Mouse (Mus musculus): Measurements from ENCODE around the gene Fry. TPM values are rescaled to one million over a fixed set of nuclear protein-coding genes. Genes with fewer than 3 reads are reported as not detected.

Gene Fry
- polyA plus RNA-seq, 1 experiment from 2014 or later, result 22.4 TPM

- H3K9me3 ChIP-seq (ENCODE audit: control insufficient read depth, low read length), result no peaks in the 10 kb centered on the region
- no peaks in the 10 kb centered on the region for H3K4me1 ChIP-seq (replicated peaks; ENCODE audit: control insufficient read depth, insufficient read depth, low read length)
- H3K9ac ChIP-seq (ENCODE audit: low read depth, low read length), result no peak overlapping the region
- 76% methylated on average over 9 of the region's 9 CpGs for WGBS
- no peak overlapping the region for H3K4me2 ChIP-seq (replicated peaks; ENCODE audit: low read depth, low read length)
- ATAC-seq (ENCODE audit: low FRiP score) (no peak), DNase-seq (ENCODE audit: low spot score) (peak; percentile 45)
- H3K4me3 ChIP-seq (ENCODE audit: low read depth, low read length), result no peak overlapping the region
- no peak overlapping the region for H3K27ac ChIP-seq (ENCODE audit: low read depth, low read length)
- no peaks in the 10 kb centered on the region for H3K27me3 ChIP-seq (ENCODE audit: control insufficient read depth, insufficient read depth, low read length)
- no peaks in the 10 kb centered on the region for H3K36me3 ChIP-seq (ENCODE audit: control insufficient read depth, insufficient read depth, low read length)
Observed at GRCm38 (mm10) chr5:150137772-150138451, 19.5 kb downstream of the Fry start.

- Histone ChIP-seq H3K4me3 (ENCODE audit: low read depth, low read length) (no peak overlapping the region), H3K9ac (ENCODE audit: low read depth, low read length) (no peak overlapping the region), H3K27me3 (ENCODE audit: control insufficient read depth, insufficient read depth, low read length) (no peaks in the 10 kb centered on the region), H3K27ac (ENCODE audit: low read depth, low read length) (no peak overlapping the region), H3K9me3 (ENCODE audit: control insufficient read depth, low read length) (no peaks in the 10 kb centered on the region), H3K4me1 (replicated peaks; ENCODE audit: control insufficient read depth, insufficient read depth, low read length) (no peaks in the 10 kb centered on the region), H3K4me2 (replicated peaks; ENCODE audit: low read depth, low read length) (no peak overlapping the region), H3K36me3 (ENCODE audit: control insufficient read depth, insufficient read depth, low read length) (no peaks in the 10 kb centered on the region)
- ATAC-seq (ENCODE audit: low FRiP score) (no peak), DNase-seq (ENCODE audit: low spot score) (no peak)
- WGBS, result 71% methylated on average over 2 of the region's 2 CpGs
Observed at GRCm38 (mm10) chr5:150140513-150140912, 22.1 kb downstream of the Fry start.

- Histone ChIP-seq H3K27ac (ENCODE audit: low read depth, low read length) (no peak overlapping the region), H3K36me3 (ENCODE audit: control insufficient read depth, insufficient read depth, low read length) (no peaks in the 10 kb centered on the region), H3K4me1 (replicated peaks; ENCODE audit: control insufficient read depth, insufficient read depth, low read length) (no peaks in the 10 kb centered on the region), H3K9me3 (ENCODE audit: control insufficient read depth, low read length) (no peaks in the 10 kb centered on the region), H3K9ac (ENCODE audit: low read depth, low read length) (no peak overlapping the region), H3K27me3 (ENCODE audit: control insufficient read depth, insufficient read depth, low read length) (no peaks in the 10 kb centered on the region), H3K4me3 (ENCODE audit: low read depth, low read length) (no peak overlapping the region), H3K4me2 (replicated peaks; ENCODE audit: low read depth, low read length) (no peak overlapping the region)
- ATAC-seq (ENCODE audit: low FRiP score), result no peak
- DNase-seq (ENCODE audit: low spot score), result no peak
- 91% methylated on average over 3 of the region's 3 CpGs for WGBS
Observed at GRCm38 (mm10) chr5:150145967-150146366, 27.5 kb downstream of the Fry start.

GRCm38 (mm10) chr5:150146612-150147011 lies 28.2 kb downstream of the Fry start:
- ATAC-seq (ENCODE audit: low FRiP score) (no peak), DNase-seq (ENCODE audit: low spot score) (no peak)
- WGBS, result 91% methylated on average over 4 of the region's 4 CpGs

GRCm38 (mm10) chr5:150149725-150150124 lies 31.3 kb downstream of the Fry start:
- Histone ChIP-seq H3K9me3 (ENCODE audit: control insufficient read depth, low read length) (no peaks in the 10 kb centered on the region), H3K9ac (ENCODE audit: low read depth, low read length) (no peak overlapping the region), H3K4me3 (ENCODE audit: low read depth, low read length) (no peak overlapping the region), H3K27ac (ENCODE audit: low read depth, low read length) (no peak overlapping the region), H3K36me3 (ENCODE audit: control insufficient read depth, insufficient read depth, low read length) (no peaks in the 10 kb centered on the region), H3K27me3 (ENCODE audit: control insufficient read depth, insufficient read depth, low read length) (no peaks in the 10 kb centered on the region), H3K4me1 (replicated peaks; ENCODE audit: control insufficient read depth, insufficient read depth, low read length) (no peaks in the 10 kb centered on the region), H3K4me2 (replicated peaks; ENCODE audit: low read depth, low read length) (no peak overlapping the region)
- 87% methylated on average over 11 of the region's 11 CpGs for WGBS
- DNase-seq (ENCODE audit: low spot score) (no peak), ATAC-seq (ENCODE audit: low FRiP score) (no peak)

More at GRCm38 (mm10) chr5:150146612-150147011, 28.2 kb downstream of the Fry start:
- H3K4me3 ChIP-seq (ENCODE audit: low read depth, low read length), result no peak overlapping the region
- no peaks in the 10 kb centered on the region for H3K4me1 ChIP-seq (replicated peaks; ENCODE audit: control insufficient read depth, insufficient read depth, low read length)
- H3K27me3 ChIP-seq (ENCODE audit: control insufficient read depth, insufficient read depth, low read length), result no peaks in the 10 kb centered on the region
- no peaks in the 10 kb centered on the region for H3K9me3 ChIP-seq (ENCODE audit: control insufficient read depth, low read length)
- H3K9ac ChIP-seq (ENCODE audit: low read depth, low read length), result no peak overlapping the region
- no peak overlapping the region for H3K27ac ChIP-seq (ENCODE audit: low read depth, low read length)
- no peak overlapping the region for H3K4me2 ChIP-seq (replicated peaks; ENCODE audit: low read depth, low read length)
- no peaks in the 10 kb centered on the region for H3K36me3 ChIP-seq (ENCODE audit: control insufficient read depth, insufficient read depth, low read length)

GRCm38 (mm10) chr5:150150986-150151385 lies 32.5 kb downstream of the Fry start:
- no peak for DNase-seq (ENCODE audit: low spot score)
- no peaks in the 10 kb centered on the region for H3K27me3 ChIP-seq (ENCODE audit: control insufficient read depth, insufficient read depth, low read length)
- no peaks in the 10 kb centered on the region for H3K4me1 ChIP-seq (replicated peaks; ENCODE audit: control insufficient read depth, insufficient read depth, low read length)
- H3K27ac ChIP-seq (ENCODE audit: low read depth, low read length), result no peak overlapping the region
- H3K36me3 ChIP-seq (ENCODE audit: control insufficient read depth, insufficient read depth, low read length), result no peaks in the 10 kb centered on the region
- no peak for ATAC-seq (ENCODE audit: low FRiP score)
- H3K9ac ChIP-seq (ENCODE audit: low read depth, low read length), result no peak overlapping the region
- H3K4me2 ChIP-seq (replicated peaks; ENCODE audit: low read depth, low read length), result no peak overlapping the region
- no peak overlapping the region for H3K4me3 ChIP-seq (ENCODE audit: low read depth, low read length)
- 94% methylated on average over 4 of the region's 4 CpGs for WGBS
- no peaks in the 10 kb centered on the region for H3K9me3 ChIP-seq (ENCODE audit: control insufficient read depth, low read length)

- peak; percentile 6 for DNase-seq (ENCODE audit: low spot score)
- Histone ChIP-seq H3K4me3 (ENCODE audit: low read depth, low read length) (no peak overlapping the region), H3K27ac (ENCODE audit: low read depth, low read length) (no peak overlapping the region), H3K4me1 (replicated peaks; ENCODE audit: control insufficient read depth, insufficient read depth, low read length) (no peaks in the 10 kb centered on the region), H3K27me3 (ENCODE audit: control insufficient read depth, insufficient read depth, low read length) (no peaks in the 10 kb centered on the region), H3K4me2 (replicated peaks; ENCODE audit: low read depth, low read length) (no peak overlapping the region), H3K9ac (ENCODE audit: low read depth, low read length) (no peak overlapping the region), H3K9me3 (ENCODE audit: control insufficient read depth, low read length) (no peaks in the 10 kb centered on the region), H3K36me3 (ENCODE audit: control insufficient read depth, insufficient read depth, low read length) (no peaks in the 10 kb centered on the region)
- ATAC-seq (ENCODE audit: low FRiP score), result no peak
- 67% methylated on average over 22 of the region's 22 CpGs for WGBS
Observed at GRCm38 (mm10) chr5:150152071-150152879, 33.8 kb downstream of the Fry start.

- ATAC-seq (ENCODE audit: low FRiP score), result no peak
- no peak for DNase-seq (ENCODE audit: low spot score)
- Histone ChIP-seq H3K4me1 (replicated peaks; ENCODE audit: control insufficient read depth, insufficient read depth, low read length) (no peaks in the 10 kb centered on the region), H3K27me3 (ENCODE audit: control insufficient read depth, insufficient read depth, low read length) (no peaks in the 10 kb centered on the region), H3K4me2 (replicated peaks; ENCODE audit: low read depth, low read length) (no peak overlapping the region), H3K27ac (ENCODE audit: low read depth, low read length) (no peak overlapping the region), H3K36me3 (ENCODE audit: control insufficient read depth, insufficient read depth, low read length) (no peaks in the 10 kb centered on the region), H3K4me3 (ENCODE audit: low read depth, low read length) (no peak overlapping the region), H3K9ac (ENCODE audit: low read depth, low read length) (no peak overlapping the region), H3K9me3 (ENCODE audit: control insufficient read depth, low read length) (no peaks in the 10 kb centered on the region)
- WGBS, result 74% methylated on average over 10 of the region's 10 CpGs
Observed at GRCm38 (mm10) chr5:150152880-150153281, 34.4 kb downstream of the Fry start.

GRCm38 (mm10) chr5:150155388-150155787 lies 36.9 kb downstream of the Fry start:
- H3K4me1 ChIP-seq (replicated peaks; ENCODE audit: control insufficient read depth, insufficient read depth, low read length), result no peaks in the 10 kb centered on the region
- 93% methylated on average over 8 of the region's 8 CpGs for WGBS
- H3K27me3 ChIP-seq (ENCODE audit: control insufficient read depth, insufficient read depth, low read length), result no peaks in the 10 kb centered on the region
- H3K9me3 ChIP-seq (ENCODE audit: control insufficient read depth, low read length), result no peaks in the 10 kb centered on the region
- DNase-seq (ENCODE audit: low spot score) (no peak), ATAC-seq (ENCODE audit: low FRiP score) (no peak)
- H3K36me3 ChIP-seq (ENCODE audit: control insufficient read depth, insufficient read depth, low read length), result no peaks in the 10 kb centered on the region
- no peak overlapping the region for H3K4me3 ChIP-seq (ENCODE audit: low read depth, low read length)
- no peak overlapping the region for H3K4me2 ChIP-seq (replicated peaks; ENCODE audit: low read depth, low read length)
- no peak overlapping the region for H3K9ac ChIP-seq (ENCODE audit: low read depth, low read length)
- H3K27ac ChIP-seq (ENCODE audit: low read depth, low read length), result no peak overlapping the region
